Mouse (Mus musculus): ENCODE results near the gene Uvrag.
A peak's percentile ranks its signal among the peaks of the same experiment; 100 is the strongest.

Uvrag gene

DNA sequence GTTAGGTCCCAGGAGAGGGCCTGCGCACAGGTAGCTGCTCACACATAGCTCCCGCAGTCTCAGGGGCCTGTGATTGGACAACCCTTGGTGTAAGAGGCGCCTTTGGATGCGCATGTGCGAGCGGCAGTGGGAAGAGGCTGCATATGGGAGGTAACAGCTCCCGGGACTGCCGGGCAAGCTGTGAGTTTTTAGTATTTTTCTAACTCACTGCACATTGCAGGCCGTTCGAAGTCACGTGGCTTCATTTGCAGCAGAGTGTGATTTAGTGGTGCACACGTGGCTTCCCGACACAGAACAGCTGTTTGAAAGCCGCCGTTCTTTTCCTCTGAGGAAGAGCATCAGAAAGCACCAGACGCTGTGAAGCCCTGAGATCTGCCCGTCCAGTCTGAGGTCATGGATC is 125.5 kb downstream of the Uvrag start:
- DNase-seq: peak in 1 of 2 experiments; percentile 26

DNA sequence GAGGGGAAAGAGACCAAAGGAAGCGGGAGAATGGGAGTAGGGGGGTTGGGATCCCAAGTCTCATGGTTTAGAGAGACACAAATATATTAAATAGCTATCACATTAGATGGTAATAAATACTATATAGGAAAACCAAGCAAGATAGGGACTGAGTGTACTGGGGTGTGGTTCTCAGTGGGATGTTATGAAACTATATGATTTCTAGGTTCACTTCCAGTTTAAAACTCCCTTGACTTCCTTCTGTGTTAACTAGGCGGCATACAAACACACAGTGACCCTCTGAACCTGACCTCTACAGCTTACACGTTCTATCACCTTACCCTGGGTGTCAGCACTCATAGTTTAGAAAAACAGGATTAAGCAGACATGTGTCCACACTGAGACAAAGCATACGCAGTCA is 126.3 kb downstream of the Uvrag start:
- no peak for DNase-seq

DNA sequence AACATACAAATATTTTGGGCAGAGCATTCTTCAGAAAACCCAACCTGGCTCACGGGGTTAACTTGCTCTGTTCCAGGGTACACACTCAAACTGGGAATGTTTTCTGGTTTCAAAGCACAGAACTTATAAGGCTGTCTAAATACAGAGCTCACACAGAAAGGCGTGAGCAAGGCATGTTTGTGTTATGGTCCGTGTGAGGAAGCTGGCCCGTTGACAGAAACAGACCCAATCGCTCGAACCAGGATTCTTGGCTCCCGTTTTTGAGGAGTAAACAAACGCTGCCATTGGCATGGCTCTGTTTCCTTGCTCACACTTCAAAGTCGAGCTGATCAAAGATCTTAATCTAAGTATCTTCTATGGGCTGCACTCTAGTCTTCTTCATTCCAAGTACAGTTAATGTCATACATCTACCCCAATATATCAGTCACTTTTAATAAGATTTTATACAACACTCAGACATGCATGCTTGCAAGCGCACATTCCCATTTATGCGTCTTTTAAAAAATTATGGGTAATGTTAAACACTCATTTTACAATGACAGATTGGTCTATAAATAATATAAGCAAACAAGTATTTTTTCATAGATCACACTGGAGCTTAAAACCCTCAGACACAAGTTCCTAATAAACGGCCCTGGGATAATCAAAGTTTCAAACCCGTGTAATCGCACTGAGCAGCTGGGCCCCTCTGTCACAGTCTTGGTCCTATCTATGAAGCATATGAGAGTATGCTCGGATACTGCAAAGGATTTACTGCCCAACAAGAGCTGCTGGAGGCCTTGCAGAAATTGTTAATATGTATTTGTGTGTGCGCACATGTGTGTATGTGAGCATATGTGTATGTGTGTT is 133.2 kb downstream of the Uvrag start:
- no peak for DNase-seq

DNA sequence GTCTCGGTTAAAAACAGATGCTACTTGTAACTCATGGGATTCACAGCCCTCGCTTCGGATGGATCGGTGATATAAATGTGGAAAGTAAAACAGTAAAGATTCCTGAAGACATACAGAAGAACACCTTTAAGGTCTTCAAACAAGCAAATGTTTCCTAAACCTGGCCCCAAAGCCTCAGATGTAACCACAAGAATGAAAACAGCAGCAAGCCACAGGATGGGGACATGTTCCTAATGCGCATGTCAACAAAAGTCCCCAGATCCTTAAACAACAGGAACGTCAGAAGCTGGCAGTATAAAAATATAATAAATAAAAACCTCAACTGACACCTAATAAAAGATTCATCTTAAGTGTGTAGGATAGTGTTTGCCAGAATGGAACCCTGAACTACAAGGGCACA is 137.7 kb downstream of the Uvrag start:
- DNase-seq: no peak

DNA sequence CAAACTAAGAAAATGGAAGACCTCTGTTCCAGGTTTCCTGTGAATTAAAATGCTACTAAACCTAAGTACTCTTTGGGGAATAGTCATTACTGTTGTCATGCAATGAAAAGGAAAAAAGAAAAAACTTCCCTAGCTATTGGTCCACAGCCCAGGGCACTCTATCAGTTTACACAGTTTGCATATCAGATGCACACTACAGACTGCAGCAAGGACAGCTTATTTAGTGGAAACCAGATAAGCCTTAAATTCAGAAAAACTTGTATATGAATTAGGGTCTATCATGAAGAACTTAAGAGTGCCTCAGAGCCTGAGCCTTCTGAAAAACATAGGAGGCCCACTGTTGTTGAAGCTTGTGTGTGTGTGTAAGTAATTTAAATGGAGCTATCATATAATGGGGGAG is 142.2 kb downstream of the Uvrag start:
- no peak for DNase-seq

DNA sequence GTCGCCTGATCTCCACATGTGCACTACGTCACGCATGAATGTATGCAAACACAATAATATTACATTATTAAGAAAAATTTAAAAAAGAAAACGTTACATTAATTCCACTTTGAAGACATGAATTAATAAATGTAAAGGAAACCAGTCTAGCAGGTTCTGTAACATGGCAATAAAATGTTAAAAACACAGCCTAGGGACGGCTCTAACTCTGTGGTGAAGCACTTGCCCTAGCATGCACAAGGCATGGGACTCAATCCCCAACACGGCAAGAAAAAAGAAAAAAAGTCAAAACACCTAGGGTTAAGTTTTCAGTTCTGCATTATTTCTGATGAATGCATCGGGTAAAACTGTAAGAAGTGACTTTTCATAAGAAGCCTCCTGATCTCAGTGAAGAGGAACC is 143.2 kb downstream of the Uvrag start:
- DNase-seq: no peak

DNA sequence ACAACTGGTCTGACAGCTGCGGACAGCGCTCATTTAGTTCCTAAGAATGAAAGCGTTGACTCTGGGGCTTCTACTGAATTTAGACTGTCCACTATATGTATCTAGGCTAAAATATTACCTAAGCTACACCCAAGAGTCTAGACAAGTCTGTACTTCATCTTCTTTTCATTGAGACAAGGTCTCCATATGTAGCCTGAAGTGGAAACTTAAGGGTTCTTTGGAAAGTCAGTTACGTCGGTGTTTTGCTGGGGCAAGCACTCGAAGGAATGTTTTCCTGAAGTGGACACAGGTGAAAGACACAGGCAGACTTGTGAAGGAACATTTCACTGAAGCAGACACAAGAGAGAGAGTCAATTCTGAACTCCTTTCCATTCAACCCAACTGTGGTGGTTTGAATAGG is 144.2 kb downstream of the Uvrag start:
- no peak for DNase-seq

DNA sequence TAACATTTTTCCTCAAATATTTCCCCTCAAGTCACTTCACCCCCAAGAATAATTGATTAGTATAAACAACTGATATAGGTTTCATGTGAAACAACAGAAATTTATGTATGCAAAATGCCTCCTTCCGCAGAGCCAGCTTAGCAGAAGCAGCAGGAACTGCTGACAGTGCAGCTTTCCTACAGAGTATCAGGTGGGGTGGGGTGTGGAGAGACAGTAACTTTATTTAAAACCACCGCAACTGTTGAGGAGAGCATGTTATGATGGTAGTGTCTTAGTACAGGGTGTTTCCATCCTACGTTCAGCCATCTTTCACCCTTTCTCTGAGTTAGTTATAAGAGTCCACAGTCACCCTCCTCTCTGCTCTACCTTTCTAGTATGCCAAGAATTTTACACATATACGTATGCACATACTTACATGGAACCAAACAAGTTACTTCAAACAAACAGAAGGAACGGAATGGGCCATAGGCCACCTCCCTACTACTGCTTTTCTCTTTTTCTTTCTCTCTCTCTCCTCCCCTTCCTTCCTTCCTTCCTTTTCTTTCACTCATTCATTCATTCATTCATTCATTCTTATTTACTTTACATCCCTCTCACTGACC is 145.7 kb downstream of the Uvrag start:
- no peak for DNase-seq

DNA sequence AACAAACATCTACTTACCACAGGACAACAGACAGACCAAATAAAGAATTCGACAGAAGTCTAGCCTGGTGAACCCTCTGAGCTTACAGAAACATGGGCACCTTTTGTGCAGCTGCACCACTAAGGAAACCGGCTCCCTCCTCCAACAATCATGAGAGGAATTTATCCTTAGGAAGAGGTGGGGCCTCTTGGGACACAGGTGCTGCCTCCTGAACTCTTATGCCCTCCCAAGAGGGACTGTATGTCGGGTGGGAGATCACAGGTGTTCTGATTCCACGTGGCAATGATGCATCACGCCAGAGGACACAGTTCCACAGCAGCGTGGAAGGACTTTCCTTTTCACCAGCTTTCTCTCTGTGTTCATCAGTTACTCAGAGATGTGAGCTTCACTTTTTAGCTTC is 146.8 kb downstream of the Uvrag start:
- no peak for DNase-seq

DNA sequence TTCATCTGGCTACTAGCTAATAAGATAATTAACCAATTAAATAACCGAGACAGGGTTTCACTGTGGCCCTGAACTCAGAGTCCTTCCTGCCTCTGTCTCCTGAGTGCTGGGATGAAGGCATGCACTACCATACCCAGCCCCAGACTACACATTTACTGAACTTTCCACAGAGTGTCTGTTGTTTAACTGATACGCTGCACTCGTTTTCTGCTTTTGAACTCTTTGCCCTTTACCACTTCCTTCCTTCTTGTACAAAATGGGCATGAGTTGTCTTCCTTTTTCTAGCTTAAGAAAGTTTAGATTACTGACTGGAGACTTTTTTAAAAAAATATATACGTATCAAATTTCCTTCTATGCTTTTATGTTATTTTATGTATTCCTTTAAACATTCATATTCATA is 147.5 kb downstream of the Uvrag start:
- DNase-seq: no peak

DNA sequence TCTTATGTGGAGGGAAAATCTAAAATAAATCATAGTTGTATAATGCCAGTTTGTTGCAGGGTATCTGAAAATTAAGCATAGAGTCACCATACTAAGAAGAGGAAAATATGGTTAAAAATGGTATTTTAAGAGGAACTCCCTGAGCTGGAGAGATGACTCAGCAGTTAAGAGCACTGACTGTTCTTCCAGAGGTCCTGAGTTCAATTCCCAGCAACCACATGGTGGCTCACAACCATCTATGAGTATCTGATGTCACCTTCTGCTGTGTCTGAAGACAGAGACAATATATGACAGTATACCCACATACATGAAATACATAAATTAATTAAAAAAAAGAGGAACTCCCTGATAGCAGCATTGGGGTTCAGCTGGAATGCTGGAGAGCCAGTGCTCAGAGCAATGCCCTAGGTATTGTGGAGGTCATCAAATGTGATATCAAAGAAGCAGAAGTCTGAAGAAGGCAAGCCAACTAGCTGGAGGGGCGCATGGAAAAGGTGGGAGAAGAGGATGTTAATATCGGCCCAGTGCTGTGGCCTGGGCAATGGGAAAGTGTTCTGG is 149.7 kb downstream of the Uvrag start:
- DNase-seq: no peak

DNA sequence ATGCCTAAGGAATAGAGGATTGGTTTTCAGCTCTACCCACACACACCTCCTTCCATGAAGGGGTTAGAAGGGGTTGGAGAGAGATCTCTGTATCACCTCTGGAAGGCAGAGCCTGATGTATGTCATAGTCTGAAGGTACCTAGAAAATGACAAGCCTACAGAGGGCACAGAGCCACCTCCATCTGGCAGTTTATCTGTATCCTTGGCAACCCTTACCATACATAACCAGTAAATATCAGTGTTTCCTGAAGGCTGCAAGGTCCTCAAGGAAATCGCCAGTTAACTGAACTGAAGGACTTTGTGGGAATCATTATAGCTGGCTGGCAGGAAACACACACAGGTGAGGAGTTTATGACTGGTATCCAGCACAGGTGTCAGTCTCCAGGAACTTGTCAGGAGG is 150.4 kb downstream of the Uvrag start:
- no peak for DNase-seq

DNA sequence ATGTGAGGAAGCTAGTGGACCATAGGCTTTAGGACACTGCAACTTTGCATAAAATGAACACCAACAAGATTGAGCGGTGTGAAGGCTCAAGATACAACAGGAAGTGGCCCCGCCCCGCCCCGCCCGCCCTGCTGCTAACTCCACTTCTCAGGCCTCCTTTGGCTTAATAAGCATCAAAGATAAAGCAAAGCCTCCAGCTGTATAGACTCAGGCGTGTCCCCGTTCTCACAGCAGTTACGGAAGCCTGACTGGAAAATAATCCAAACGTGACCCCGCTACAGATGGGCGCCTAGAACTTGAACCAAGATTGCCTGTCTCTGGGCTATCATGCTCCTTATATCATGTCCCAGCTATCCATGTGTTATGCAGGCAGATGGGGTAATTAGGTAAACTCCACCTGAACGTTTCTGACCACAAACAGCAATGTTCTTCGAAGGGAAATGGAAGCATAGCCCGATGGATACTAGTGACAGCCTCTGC is 153.9 kb downstream of the Uvrag start:
- DNase-seq: no peak

DNA sequence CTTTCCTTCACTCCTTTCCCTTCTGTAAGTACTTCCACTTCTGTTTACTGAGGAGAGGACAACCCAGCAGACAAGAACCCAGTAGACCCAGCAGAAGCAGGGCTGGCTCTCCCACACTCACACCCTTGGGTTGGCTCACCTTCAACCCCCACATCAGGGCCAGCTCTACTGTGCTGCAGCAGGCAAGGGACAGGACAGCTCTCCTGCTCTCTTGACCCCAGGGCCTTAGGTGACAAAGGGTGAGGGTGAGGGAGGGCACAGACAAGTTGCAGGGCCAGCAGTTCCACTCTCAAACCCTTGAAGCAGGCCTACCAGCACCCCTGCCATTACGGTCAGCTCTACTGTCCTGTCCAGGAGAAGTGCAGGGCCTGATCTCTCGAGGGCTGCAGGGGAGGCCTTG is 155.0 kb downstream of the Uvrag start:
- no peak for DNase-seq

DNA sequence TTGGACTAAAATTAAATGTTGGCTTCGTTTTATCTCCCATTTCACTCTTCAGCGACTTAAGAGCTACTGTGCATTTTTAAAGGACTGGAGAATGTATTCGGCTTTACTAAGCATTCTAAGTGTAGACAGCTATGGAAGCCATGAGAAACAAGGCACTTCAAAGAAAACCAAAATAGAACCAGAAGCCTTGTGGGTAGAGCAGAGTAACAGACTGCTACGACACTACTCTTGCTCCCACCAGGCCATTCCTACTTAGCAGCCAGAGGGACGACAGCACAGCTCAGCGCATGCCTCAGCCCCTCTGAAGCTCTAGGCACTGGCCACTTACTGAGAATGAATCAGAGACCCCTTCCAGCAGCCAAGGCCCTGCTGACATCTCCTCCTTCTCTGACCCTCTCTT is 155.5 kb downstream of the Uvrag start:
- DNase-seq: no peak

DNA sequence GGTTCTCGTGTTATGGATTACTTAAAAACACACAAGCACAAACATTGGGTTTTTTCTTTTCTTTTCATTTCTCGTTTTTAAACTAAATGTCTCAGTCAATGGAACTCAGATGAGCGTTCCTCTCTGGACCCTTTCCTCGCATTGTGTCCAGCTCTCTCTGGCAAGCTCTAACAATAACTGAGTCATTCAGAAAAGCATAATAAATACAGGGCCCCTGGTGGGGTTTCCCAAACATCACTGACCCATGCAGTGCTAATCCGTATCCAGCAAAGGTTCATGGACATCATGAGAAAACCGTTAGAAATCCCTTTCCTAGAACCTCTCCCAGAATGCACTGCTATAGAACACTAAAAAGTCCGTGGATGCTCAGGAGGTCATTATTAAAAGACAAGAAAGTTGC is 156.6 kb downstream of the Uvrag start:
- DNase-seq: no peak

DNA sequence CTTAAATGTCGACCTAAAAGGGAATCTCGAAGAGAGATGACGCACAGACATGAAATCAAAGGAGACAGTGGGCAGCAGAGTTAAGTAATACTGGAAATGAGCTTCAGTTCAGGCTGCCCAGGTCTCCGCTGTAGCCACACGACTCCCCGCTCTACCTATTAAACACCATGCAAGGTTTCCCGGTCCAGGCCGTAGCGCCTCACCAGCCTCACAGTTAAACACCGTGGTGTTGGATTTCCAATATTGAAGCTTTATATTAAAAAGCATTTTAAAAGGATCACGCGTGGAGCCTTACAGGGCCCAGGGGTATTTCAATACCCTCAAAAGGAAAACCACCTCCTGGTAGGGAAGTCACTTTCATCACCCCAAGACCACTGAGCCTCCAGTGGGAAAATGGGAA is 157.9 kb downstream of the Uvrag start:
- DNase-seq: no peak

DNA sequence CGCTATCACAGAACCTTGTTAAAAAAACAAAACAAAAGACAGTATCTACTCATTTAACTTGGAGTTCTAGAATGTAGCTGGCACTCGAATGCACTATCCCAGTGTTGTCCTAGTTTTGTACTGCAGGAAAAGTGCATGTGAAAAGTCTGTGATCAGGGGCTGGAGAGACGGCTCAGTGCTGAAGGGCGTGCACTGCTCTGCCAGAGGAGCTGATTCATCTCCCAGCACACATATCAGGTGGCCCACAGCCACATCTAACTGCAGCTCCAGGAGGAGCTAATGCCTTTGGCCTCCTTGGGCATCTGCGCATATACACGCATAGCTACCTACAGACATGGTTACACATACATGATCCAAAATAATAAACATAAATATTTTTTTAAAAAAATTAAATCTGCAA is 159.5 kb downstream of the Uvrag start:
- DNase-seq: no peak

DNA sequence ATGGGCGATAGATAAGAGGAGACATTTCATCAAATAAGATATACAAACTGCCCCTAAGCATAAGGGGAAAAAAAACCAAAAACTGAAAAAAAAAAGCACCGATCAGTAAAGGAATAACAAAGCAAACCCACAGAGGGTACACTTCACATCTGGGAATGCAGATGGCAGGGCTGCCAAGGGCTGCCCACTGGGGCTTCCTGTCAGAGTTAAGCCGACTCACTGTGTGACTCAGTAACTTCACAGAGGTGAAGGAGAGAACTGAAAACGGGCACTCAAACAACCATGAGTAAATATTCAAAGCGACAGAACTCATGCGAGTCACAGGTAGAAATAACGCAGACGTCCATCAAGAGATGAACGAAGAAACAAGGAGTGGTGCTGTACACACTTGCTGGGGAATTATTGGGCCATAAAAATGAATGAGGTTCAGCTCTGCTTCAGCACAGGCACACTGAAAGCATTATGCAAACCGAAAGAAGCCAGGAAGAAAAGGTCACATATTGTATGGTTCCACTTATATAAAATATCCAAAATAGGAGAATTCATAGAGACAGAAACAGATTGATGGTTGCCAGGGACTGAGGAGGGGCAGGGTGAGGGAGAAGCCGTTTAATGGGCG is 164.0 kb downstream of the Uvrag start:
- DNase-seq: no peak

DNA sequence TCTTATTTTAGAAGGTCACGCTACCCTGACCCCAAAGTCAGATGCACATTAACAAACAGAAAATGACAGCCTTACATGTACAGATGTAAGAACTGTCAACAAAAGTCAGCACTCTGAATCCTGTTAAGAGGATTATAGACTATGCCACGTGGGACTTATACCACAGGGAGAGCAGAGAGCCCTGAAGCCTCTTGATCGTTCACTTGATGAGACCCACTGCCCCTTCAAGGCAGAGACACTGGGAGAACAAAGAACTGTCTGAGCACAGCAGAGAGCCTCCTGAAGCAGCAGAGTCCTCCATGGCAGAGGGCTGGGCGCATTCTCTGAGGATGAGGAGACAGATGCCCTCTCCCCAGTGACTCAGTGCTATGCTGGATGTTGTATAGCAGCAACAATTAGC is 166.4 kb downstream of the Uvrag start:
- DNase-seq: no peak

DNA sequence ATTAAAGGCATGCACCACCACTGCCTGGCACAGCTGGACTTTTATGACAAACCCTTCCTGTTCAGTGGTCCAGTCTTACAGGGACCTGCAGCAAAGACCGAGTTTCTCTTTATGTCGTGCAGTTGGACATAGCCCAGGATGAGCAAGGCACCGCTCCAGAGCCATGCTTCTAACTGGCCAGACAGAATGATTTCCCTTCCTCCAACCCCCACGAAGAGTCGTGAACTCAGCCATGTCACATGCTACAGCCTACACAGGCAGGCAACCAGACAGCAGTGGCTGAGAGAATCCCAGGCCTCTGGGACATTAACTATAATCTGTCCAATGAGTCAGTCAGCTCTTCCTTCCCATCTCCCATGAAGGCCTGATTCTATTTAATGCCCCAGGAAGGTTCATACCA is 170.2 kb downstream of the Uvrag start:
- DNase-seq: peak; percentile 17 to 58

DNA sequence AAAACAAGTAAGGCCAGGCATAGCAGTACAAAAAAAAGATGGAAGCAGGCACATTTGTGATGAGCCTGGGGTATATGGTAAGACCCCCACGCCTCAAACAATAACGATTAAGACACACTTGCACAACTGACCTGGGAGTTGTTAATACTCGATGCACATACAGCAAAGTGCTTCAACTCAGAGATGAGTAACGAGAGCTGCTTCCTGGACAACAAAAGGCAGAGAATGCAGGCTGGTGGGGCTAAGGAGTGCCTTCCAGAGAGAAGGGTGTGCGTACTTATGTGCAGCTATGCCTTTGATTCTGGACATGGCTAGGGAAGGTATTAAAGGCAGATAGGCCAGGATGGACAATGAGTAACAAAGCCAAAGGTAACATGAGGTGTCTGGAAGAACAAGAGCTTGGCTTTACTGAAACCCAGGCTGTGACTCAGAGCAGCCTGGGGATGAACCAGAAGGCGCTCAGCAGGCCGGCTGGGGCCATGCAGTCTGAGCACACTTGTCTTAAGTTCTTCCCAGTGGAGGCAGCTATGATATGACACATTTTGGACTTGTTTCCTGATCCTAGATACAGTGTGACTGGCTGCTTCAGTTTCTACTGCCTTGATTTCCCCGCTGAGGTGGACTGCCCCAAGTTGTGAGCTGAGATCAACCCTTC is 172.1 kb downstream of the Uvrag start:
- DNase-seq: peak in 1 of 2 experiments; percentile 58

DNA sequence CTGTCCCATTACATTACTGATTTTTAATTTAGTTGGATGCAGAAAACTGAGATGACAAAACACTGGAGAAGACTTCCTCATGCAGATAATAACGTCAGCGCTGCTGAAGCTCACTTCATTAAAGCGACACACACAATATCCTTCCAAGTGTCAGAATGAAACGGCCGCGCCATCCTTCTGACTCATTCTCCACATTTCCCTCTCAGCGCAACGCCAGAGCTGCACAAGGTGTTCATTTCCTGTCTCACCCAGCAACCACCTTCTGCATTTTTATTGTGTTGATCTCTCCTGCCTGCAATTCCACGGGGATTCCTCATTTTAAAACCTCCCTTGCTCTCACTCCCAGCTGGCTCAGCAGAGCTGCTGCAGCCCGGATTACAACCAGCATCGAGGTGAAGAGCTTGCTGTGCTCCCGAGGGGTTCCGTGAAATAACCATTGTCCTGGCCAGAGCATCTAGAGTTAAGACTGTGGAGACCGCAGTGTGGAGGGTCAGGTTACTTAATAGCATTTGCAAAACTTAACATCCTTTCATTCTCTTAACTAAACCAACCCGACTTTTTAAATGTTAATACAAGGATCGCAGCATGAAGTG is 172.8 kb downstream of the Uvrag start:
- no peak for DNase-seq
